Mouse (Mus musculus): ENCODE measurements around the gene Kcnq1.

Kcnq1 gene

DNA sequence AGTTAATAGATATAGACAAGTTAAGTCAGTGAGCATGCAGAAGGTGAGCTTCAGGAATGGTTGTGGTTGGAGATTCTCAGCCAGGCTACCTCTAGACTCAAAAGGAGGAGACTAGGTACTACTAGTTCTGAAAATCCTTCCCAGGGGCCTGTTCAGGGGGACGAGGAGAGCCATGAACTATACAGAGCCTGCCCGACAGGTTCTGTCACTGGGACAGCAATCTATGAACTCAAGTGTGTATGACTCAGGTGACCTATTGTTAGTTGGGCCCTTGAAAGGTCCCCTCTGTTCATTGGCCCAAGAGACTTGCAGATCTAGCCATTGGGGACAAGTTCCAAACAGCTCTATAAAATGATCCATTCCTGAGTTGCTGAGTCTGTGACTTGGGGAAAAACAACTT, 82.4 kb downstream of the Kcnq1 start:
- no peak for DNase-seq

GRCm38 (mm10) chr7:143189965-143190722, 84.0 kb downstream of the Kcnq1 start:
- DNase-seq = no peak

DNA sequence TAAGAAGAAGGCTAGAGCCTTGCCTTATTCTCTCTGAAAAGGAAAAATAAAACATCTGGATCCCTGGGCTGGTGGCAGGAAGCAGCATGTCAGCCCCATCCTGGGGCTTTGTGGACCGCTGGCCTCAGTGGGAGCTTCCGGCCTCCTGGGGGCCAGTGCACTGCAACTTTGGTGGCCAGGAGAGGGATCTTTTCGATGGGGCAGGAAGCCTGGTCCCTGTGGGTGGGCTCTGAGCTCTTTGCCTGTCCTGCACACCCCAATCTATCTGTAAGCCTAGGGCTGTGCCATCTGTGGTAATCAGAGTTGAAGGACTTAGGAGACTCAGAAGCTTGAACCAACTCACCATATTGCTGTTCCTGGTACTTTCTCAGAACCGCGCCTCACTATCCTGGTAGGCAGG, 84.7 kb downstream of the Kcnq1 start:
- peak; percentile 1 for DNase-seq

DNA sequence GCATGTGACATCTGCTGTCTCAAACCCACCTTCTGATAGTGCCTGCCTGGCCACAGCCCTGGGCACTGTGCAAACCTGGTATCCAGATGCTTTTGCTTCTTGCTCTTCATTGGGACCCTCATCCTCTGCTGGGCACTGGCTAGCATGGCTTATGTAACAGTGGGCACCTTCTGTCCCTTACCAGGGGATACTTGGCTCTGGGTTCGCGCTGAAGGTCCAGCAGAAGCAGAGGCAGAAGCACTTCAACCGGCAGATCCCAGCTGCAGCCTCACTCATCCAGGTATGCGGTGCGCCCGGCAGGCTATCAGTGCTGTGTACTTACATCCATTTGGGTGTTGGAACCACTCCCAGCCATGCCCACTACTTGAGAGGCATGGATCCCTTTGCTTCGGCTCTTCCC, 86.2 kb downstream of the Kcnq1 start:
- no peak for DNase-seq

- no peak for DNase-seq
Observed at GRCm38 (mm10) chr7:143194064-143194463, 87.9 kb downstream of the Kcnq1 start.

DNA sequence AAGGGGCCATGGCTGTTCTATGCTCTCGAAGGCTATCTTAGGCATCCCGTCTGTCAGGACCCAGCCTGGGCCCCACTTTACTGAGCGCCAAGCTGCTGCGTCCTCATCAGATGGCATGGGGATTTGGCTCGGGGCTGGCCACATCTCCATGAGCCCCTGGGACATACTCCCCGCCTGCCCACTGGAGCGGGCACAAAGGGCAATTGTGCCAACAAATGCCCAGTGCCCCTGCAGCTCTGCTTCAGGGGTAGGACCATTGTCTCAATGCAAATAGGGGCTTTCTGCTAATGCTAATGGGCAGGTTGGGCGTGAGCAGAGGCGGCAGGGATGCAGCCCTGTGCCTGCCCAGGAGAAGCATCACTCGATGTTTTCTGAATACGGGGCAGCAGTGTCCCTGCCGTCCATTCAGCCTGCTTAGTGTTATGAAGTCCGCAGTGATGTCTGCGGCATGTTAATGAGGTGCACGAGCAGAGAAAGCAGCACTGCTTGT, 91.8 kb downstream of the Kcnq1 start:
- DNase-seq = no peak

- DNase-seq = peak; percentile 1
Observed at GRCm38 (mm10) chr7:143198443-143198842, 92.3 kb downstream of the Kcnq1 start.

GRCm38 (mm10) chr7:143201255-143201654, 95.1 kb downstream of the Kcnq1 start:
- DNase-seq = no peak

DNA sequence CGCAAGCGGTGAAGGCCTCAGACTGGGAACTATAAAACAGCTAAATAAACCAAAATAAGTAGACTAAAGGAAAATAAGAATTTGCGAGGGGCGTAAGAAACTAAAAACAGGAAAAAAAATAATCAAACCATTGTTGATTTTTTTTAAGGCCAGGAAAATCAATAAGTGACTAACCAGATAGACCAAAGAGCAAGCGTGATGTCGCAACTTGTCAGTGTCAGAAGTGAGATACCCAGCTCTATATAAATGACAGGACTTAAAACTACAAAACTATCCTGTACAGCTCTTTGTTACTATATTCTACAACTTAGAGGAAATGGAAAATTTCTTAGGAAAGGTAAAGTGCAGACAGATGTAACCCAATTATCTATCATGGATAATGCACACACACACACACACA, 97.7 kb downstream of the Kcnq1 start:
- no peak for DNase-seq

DNA sequence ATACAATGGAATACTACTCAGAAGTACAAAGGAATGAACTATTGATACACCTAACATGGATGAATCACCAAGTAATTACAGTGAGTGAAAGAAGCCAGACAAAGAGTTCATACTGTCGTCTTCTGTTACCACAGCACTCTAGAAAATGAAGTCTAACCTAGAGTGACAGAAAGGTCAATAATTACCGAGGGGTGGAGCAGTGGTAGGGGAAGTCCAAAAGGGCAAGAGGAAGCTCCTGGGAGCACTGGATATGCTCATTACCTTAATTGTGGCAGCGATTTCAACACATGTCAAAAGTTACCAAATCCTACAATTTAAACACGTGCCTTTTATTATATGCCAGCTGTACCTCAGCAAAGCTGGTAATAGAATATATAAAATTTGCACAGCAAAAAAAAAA, 100.9 kb downstream of the Kcnq1 start:
- peak; percentile 27 for DNase-seq

DNA sequence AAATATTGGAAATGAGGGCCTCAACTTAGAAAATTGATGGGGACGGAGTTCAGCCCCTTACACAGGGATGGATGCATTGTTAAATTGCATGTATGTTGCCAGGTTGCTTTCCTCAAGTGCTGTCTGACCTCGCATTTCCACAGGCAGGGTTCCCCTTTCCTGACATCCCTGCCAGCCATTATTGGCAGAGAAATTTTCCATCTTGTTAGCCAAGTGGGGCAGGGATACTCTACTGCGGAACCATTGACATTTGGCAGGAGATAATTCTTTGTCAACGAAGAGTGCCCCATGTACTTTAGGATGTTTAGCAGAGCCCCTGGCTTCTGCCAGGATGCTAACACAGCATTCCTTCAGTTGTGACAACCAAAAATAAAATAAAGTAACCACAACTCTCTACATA, 104.6 kb downstream of the Kcnq1 start:
- no peak for DNase-seq

DNA sequence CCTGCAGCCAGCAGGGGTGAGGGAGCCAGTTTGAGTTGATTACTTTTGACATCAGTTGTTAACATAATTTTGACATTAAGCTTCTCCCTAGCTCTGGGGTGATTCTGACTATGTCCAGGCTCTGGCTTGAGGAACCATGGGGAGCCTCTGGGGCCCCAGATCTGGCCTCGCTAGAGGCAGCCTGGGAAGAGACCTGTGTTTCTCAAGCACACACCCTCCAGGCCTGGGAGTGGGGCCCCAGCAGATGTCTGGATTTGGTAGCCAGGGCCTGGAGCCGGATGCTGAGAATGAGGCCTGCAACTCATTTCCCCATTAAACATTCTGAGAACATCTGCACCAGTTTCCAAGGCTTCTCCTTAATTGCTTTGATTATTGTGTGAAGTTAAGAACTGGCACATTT, 145.0 kb downstream of the Kcnq1 start:
- no peak for DNase-seq

DNA sequence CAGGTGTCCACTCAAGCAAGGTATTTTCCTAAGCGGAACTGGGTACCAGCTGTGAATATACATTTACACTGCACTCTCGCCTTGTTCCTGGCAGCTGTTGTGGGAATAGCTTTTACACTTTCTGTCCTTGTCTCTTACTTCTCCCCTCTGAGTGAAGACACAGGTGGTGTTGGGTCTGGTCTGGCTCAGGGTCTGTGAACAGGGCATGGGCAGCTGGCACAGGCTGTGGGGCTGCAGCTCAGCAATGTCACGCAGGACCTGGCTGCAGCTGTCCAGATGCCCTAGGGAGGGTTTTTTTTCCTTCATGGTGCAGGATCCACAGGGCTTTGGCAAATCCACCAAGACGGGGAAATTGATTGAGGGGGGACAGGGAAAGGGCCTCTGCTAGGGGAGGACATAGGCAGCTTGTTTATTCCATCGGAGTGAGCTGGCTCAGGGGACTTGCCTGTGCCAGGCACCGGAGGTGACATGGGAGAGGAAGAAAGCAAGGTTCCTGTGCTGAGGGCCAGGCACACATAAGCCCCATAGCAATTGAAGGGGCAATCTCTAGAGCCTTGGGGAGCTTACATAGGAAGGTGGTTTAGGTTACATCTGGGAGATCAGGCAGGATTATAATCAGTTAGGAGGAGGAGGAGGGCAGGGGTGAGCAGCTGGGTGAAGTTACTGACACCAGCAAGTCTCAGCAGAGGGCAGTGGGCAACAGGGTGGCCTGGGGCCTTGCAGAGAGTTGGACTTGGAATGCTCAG, 147.1 kb downstream of the Kcnq1 start:
- no peak for DNase-seq

DNA sequence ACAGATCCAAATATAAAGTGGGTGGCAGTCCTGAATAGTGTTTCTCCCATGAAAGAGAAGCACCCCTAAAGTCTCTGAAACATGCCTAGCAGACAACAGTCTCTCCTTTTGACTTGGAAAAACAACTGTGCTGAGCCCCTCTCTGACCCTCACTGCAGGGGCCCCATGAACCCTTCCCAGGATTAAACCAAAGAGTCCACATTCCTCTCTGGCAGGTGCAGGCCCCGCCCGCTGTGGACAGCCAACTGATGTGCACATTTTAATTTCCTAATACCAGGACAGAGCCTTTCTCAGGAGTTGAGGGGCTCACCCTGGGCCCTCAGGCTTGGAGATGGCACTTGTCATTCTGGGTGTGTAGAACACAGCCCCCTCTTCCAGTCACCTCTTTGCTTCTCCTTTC, 148.7 kb downstream of the Kcnq1 start:
- DNase-seq = no peak

- DNase-seq = no peak
Observed at GRCm38 (mm10) chr7:143261246-143261645, 155.1 kb downstream of the Kcnq1 start.

GRCm38 (mm10) chr7:143263557-143263956, 157.4 kb downstream of the Kcnq1 start:
- no peak for DNase-seq

- no peak for DNase-seq
Observed at GRCm38 (mm10) chr7:143263966-143264365, 157.8 kb downstream of the Kcnq1 start.

DNA sequence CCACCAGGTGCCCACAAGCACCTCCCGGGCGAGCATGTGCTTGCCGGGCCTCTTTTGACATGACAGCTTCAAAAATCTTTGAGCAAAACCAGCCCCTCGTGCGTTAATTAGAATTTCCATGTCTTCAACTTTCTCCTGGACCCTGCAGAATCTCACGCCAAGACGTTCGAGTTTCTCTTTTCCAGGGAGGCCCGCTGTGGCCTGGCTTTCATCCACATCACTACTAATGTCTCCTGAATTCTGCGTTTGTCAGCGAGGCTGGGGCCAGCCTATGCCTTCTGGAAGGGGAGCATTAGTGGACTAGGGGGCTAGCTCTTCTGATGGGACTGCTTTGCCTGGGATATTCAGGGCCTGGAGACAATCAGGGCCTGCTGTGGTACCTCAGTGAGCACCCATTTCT, 159.2 kb downstream of the Kcnq1 start:
- no peak for DNase-seq

DNA sequence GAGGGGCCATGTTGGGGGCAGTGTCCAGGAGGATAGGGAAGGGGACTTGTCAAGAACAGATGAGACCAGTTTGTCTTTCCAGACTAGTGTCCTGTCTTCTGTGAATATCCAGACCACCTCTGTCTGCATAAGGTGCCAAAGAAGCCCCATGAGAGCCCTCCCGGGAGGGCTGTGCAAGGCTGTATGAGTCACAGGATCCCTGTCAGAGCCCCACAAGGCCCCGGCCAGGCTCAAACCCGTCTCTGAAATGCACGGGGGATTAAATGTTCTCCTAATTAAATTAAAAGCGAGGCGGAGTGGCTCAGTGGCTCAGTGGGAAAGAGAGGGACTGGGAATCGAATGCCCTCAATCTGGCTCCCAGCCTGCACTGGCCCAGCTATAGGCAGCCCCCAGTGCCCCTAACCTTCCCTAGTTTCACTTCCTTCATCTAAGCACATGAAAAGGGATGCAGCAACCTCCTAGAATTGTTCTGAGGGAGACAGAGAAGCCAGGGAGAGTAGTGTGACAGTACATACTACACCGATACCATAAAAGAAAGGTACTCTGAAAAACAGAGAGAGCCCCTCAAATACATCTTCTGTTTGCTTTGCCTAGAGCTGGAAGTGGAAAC, 159.8 kb downstream of the Kcnq1 start:
- no peak for DNase-seq

DNA sequence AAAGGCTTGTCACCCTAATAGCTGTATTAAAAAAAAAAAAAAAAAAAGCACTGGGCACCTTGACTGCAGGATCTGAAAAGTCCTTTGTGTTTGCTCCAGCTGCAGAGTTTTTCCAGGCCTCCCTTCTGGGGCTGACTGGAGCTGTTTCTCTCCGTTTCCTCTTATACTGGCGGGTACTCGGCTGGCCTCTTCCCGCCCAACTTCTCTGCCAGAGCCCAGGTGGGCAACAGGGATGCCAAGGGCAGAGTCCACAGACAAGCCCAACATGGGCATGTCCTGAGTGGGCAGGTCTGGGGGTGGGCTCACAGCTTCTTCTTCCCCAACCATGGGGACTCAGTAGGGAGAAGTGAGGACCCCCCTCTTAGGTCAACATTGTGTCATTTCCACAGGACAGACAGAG, 167.6 kb downstream of the Kcnq1 start:
- no peak for DNase-seq

DNA sequence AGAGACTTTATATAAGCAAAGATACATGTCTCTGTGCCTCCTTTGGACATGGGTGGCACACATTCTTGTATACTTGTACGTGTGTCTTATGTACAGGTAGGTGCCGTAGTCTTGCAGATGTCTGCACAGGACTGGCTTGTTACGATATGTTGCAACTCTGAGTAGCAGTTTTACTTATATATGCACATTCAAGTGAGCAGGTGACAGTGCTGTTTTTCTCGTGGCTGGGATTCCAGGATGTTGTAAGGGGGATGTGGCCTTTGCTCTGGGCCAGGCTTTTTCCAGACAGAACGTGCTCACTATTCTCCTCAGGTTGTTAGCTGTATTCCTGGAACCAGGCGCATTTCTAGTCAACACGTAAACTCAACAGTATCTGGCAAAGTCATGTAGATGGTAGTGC, 168.9 kb downstream of the Kcnq1 start:
- no peak for DNase-seq

DNA sequence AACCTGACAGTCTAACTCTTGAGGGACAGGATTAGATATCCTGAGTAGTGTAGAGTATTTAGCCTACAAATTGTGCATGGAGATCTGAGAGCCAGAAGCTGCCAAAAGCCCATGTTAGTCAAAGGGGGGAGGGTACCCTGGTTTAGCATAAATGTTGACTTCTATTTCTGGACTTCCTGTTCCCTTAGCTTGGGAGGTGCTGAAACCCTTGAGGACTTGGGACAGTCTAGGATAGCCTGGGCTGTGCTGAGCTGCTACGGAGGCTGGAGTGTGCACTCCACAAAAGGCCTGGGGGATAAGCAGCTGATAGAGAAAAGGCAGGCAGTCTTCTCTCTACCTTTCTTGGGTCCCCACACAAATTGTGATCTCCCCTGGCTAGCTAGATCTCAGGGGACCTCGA, 177.5 kb downstream of the Kcnq1 start:
- DNase-seq = no peak

DNA sequence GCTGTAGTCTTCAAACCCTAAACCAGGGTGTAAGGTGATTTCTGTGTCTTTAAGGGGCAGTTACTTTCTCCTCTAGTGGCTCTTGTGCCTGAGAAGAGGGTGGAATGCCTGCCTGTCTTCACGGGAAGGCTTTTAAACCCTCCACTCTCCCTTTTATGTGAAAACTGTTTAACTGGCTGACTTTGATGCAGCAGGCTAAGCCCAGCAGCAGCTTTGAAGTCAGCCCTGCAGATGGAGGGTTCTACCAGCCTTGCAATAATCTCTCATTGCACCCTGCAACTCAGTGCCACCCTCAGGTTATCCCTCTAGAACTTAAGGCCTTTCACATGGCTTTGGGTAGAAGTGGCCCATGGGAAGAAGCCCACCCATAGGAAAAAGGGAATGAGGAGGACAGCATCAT, 178.7 kb downstream of the Kcnq1 start:
- DNase-seq = no peak

DNA sequence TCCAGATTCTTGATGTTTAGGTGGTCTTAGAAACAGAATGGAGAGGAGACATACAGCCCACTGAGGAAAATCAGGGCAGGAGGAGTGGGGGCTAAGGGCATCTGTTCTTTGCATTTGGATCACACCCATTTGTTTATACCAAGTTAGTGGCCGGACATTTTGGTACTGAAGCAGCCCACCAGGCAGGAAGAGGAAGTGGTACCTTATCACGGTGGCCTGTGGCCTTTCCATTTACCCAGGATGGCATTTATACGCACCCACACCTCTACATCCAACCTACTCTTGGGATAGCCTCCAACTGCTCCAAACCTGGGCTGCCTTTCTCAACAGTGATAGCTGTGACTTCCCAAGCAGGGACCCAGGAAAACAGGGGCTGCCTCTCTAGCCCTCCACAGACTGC, 179.3 kb downstream of the Kcnq1 start:
- DNase-seq = no peak

All from kidney, adult 18-20 months (tissue).